Mouse (Mus musculus) bone marrow macrophage, adult 2 months (primary cell): ENCODE data around the gene Mettl17. TPM values are rescaled to one million over a fixed set of nuclear protein-coding genes. Genes with fewer than 3 reads are reported as not detected.

Experiments
- H3K27ac ChIP-seq: 2 replicates; pipeline ENCODE4 v1.5.1; 2012; ENCODE audit warnings: low read depth, low read length; ENCODE audit not compliant: insufficient read depth
- H3K4me1 ChIP-seq: 2 replicates; pipeline ENCODE4 v1.6.1; 2012; ENCODE audit warnings: low read length; ENCODE audit not compliant: control insufficient read depth, insufficient read depth
- H3K4me3 ChIP-seq: 2 replicates; pipeline ENCODE4 v1.5.1; 2012; ENCODE audit warnings: mild to moderate bottlenecking, low read length, moderate library complexity; ENCODE audit not compliant: insufficient read depth
- CTCF ChIP-seq: IDR thresholded peaks from 2 replicates; pipeline ENCODE4 v1.5.1; 2012; ENCODE audit warnings: low read depth, mild to moderate bottlenecking, low read length, moderate library complexity
- POLR2A ChIP-seq: IDR thresholded peaks from 2 replicates; pipeline ENCODE4 v1.6.1; 2012; ENCODE audit warnings: mild to moderate bottlenecking, low read depth, low read length, borderline replicate concordance
- polyA plus RNA-seq: library from polyadenylated mRNA; stranded (reverse); fragments of >200 nt; gene quantifications from 2 replicates; pipeline ENCODE4 v1.2.4, GENCODE M21; 2012; ENCODE audit not compliant: missing spikeins, insufficient read depth, insufficient read length

The Mettl17 gene
- polyA plus RNA-seq, 1 experiment = 19.4 TPM

GRCm38 (mm10) chr14:51913062-51913959 is 28.7 kb downstream of the Mettl17 start:
- peak overlapping the region; percentile 49 for H3K4me3 ChIP-seq
- peaks cover 16% of the 10 kb centered on the region for H3K4me1 ChIP-seq
- TF ChIP-seq CTCF = no peak
- no peak for TF ChIP-seq POLR2A
- no peak overlapping the region for H3K27ac ChIP-seq

GRCm38 (mm10) chr14:51913960-51914762 is 29.5 kb downstream of the Mettl17 start, which contains the start of gene Ndrg2:
TSS of gene Ndrg2 (minus strand) at chr14:51914158.
- H3K27ac ChIP-seq = no peak within 1 kb of the TSS
- H3K4me1 ChIP-seq = peaks cover 16% of the 10 kb centered on the region
- TF ChIP-seq POLR2A = no peak
- no peak for TF ChIP-seq CTCF
- H3K4me3 ChIP-seq = peak within 1 kb of the TSS; percentile 49

GRCm38 (mm10) chr14:51915030-51915429 is 30.4 kb downstream of the Mettl17 start:
- H3K4me1 ChIP-seq = peaks cover 14% of the 10 kb centered on the region
- H3K27ac ChIP-seq = no peak overlapping the region
- TF ChIP-seq CTCF (no peak), POLR2A (no peak)
- H3K4me3 ChIP-seq = no peak overlapping the region

- Histone ChIP-seq H3K4me1 (peaks cover 14% of the 10 kb centered on the region), H3K4me3 (no peak overlapping the region), H3K27ac (no peak overlapping the region)
- no peak for TF ChIP-seq POLR2A
- TF ChIP-seq CTCF = no peak
Measured at GRCm38 (mm10) chr14:51916539-51916938, 31.9 kb downstream of the Mettl17 start.

GRCm38 (mm10) chr14:51918125-51918524 is 33.5 kb downstream of the Mettl17 start, which contains the start of gene Tppp2:
TSS of gene Tppp2 (plus strand) at chr14:51918425.
- TF ChIP-seq CTCF = no peak
- TF ChIP-seq POLR2A = no peak
- no peak within 1 kb of the TSS for H3K4me3 ChIP-seq
- H3K27ac ChIP-seq = no peak within 1 kb of the TSS
- H3K4me1 ChIP-seq = peaks cover 14% of the 10 kb centered on the region

GRCm38 (mm10) chr14:51918966-51919365 is 34.3 kb downstream of the Mettl17 start:
- Histone ChIP-seq H3K27ac (no peak overlapping the region), H3K4me3 (no peak overlapping the region), H3K4me1 (peaks cover 14% of the 10 kb centered on the region)
- TF ChIP-seq CTCF (no peak), POLR2A (no peak)

- no peak overlapping the region for H3K27ac ChIP-seq
- TF ChIP-seq POLR2A (no peak), CTCF (no peak)
- no peak overlapping the region for H3K4me3 ChIP-seq
Measured at GRCm38 (mm10) chr14:51921759-51922570, 37.3 kb downstream of the Mettl17 start.

GRCm38 (mm10) chr14:51922571-51922865 is 37.9 kb downstream of the Mettl17 start, which contains the start of gene Rnase13:
TSS of gene Rnase13 (minus strand) at chr14:51922773.
- Histone ChIP-seq H3K27ac (no peak within 1 kb of the TSS), H3K4me1 (no peaks in the 10 kb centered on the region), H3K4me3 (no peak within 1 kb of the TSS)
- TF ChIP-seq POLR2A (no peak), CTCF (no peak)

More at GRCm38 (mm10) chr14:51921759-51922570, 37.3 kb downstream of the Mettl17 start:
- no peaks in the 10 kb centered on the region for H3K4me1 ChIP-seq

- Histone ChIP-seq H3K27ac (no peak overlapping the region), H3K4me1 (no peaks in the 10 kb centered on the region), H3K4me3 (no peak overlapping the region)
- TF ChIP-seq POLR2A (no peak), CTCF (no peak)
Measured at GRCm38 (mm10) chr14:51922910-51923309, 38.3 kb downstream of the Mettl17 start.
